10 mouse cellular contexts compared by ENCODE assay signal in the genomic region with DNA sequence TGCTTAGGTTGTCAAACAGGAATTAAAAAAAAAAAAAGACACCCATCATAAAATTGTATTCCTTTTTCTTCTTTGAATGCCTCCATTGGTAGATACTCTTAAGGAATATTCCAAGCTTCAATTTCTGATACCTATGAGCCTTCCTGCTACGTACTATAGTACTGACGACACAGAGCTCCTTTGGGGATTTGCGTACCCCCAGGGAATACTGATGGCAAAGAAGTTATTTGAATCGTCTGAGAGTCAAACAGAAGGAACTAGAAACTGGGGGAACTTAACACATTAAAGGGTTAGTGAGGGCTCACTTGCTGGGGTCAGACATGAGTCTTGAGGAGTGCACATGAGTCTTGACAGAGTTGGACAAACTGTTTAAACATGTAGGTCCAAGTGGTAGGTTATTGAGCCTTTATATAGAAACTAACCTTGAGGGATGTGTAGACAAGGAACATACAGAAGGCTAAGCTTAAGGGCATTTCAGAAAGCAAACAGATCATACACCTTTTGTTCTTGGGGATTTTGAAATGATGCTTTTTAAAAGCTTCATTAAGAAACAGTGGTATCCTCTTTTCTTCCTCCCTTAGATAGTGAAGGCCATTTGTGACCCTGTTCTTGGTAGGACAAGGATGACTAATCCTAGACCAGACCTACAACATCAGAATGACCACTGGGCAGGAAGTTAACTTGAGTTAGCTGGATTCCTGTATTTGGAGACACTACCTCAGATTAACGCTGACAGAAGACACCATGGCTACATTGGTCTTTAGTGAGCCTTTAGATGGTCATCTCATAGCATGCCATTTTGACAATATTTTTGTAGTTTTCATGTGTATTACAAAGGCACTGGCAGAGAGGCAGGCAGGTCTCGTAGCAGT. TPM values are rescaled to one million over a fixed set of nuclear protein-coding genes. Genes with fewer than 3 reads are reported as not detected.
A peak's percentile ranks its signal among the peaks of the same experiment; 100 is the strongest.
DNase-seq lines count a peak whose midpoint lies in the region; ATAC-seq and TF ChIP-seq lines count a peak whose summit lies in the region.
"Had no signal": no experiment of that assay in that cellular context is flagged by ENCODE, and none has a peak within 500 bp of the region (broad histone marks: within the 10 kb centered on the region; RNA-seq: fewer than 3 reads in every experiment).

No protein-coding gene starts in this region.

- DNase-seq in heart, adult 2 months, result no peak
- DNase-seq in heart, adult 9 months (ENCODE audit: low spot score in 2 of 2), result no peak
- DNase-seq in neural tube, embryonic 11.5 days (ENCODE audit: low spot score), result no peak
- DNase-seq in neural tube, embryonic 10.5 days (ENCODE audit: extremely low spot score, low spot score), result no peak
- DNase-seq in hindbrain, postnatal 0 days (ENCODE audit: low spot score), result peak; percentile 34
- peak; percentile 86 for DNase-seq in splenic B cell, adult 2 months (ENCODE audit: low read depth, low spot score)
- DNase-seq in layer of hippocampus, adult 9-11 months, result no peak
- DNase-seq: cerebellum, adult 11-12 months; heart, adult 11 months had no signal

- TF ChIP-seq EP300 in heart, adult 2 months (IDR thresholded peaks at IDR 0.05; ENCODE audit: insufficient read depth, low read depth, low read length), result no peak

- H3K9ac ChIP-seq in heart, adult 2 months (ENCODE audit: low read depth, low read length), result no peak overlapping the region
- H3K9ac ChIP-seq in neural tube, embryonic 11.5 days (ENCODE audit: low read length), result no peak overlapping the region
- H3K9ac ChIP-seq in hindbrain, postnatal 0 days (replicated peaks; ENCODE audit: low read length), result peak overlapping the region; percentile 44; the same call in 1 of the 2 replicates

- H3K36me3 ChIP-seq in heart, adult 2 months (ENCODE audit: control insufficient read depth, insufficient read depth, low read length), result peaks cover 36% of the 10 kb centered on the region
- peaks cover 2% of the 10 kb centered on the region; the same call in 1 of the 2 replicates for H3K36me3 ChIP-seq in neural tube, embryonic 11.5 days (ENCODE audit: control insufficient read depth, insufficient read depth, low read length)
- no peaks in the 10 kb centered on the region for H3K36me3 ChIP-seq in hindbrain, postnatal 0 days (ENCODE audit: insufficient read depth, low read length)
- peaks cover 32% of the 10 kb centered on the region for H3K36me3 ChIP-seq in splenic B cell, adult 2 months (ENCODE audit: control insufficient read depth, insufficient read depth, low read length, poor library complexity, severe bottlenecking)

- no peak for TF ChIP-seq CTCF in heart, adult 2 months (IDR thresholded peaks at IDR 0.05)
- no peak for TF ChIP-seq CTCF in hindbrain, postnatal 0 days (IDR thresholded peaks at IDR 0.05; ENCODE audit: low read depth)

- ATAC-seq in neural tube, embryonic 11.5 days (ENCODE audit: insufficient read depth, low FRiP score, low TSS enrichment), result no peak
- ATAC-seq in hindbrain, postnatal 0 days, result no peak
- no peak for ATAC-seq in activated CD4-positive, CD25-positive, alpha-beta regulatory T cell, adult 4 months

- WGBS in heart, adult 2 months, result 58% methylated on average over 6 of the region's 6 CpGs
- whole genome bisulfite sequencing in neural tube, embryonic 11.5 days, result 84% methylated on average over 6 of the region's 6 CpGs
- 54% methylated on average over 6 of the region's 6 CpGs for WGBS in hindbrain, postnatal 0 days

- TF ChIP-seq POLR2A in heart, adult 2 months (IDR thresholded peaks at IDR 0.05; ENCODE audit: insufficient read depth, low read depth, low read length), result no peak

- H3K4me1 ChIP-seq in heart, adult 2 months (ENCODE audit: control insufficient read depth, insufficient read depth, low read length), result peaks cover 8% of the 10 kb centered on the region
- H3K4me1 ChIP-seq in neural tube, embryonic 11.5 days (ENCODE audit: control insufficient read depth, insufficient read depth, low read length), result peaks cover 22% of the 10 kb centered on the region; the same call in 1 of the 2 replicates
- peaks cover 18% of the 10 kb centered on the region for H3K4me1 ChIP-seq in hindbrain, postnatal 0 days (ENCODE audit: insufficient read depth, low read length)

- no peak overlapping the region for H3K4me3 ChIP-seq in heart, adult 2 months
- H3K4me3 ChIP-seq in neural tube, embryonic 11.5 days (ENCODE audit: low read depth, low read length), result peak overlapping the region; percentile 12; the same call in 1 of the 2 replicates
- H3K4me3 ChIP-seq in hindbrain, postnatal 0 days (ENCODE audit: low read length), result peak overlapping the region; percentile 45

- no peaks in the 10 kb centered on the region for H3K9me3 ChIP-seq in neural tube, embryonic 11.5 days (ENCODE audit: control insufficient read depth, low read length)
- no peaks in the 10 kb centered on the region for H3K9me3 ChIP-seq in hindbrain, postnatal 0 days (ENCODE audit: low read length)

- peaks cover 6% of the 10 kb centered on the region; the same call in 1 of the 2 replicates for H3K79me2 ChIP-seq in heart, adult 2 months (replicated peaks; ENCODE audit: control insufficient read depth, insufficient read depth, low read length)

- intact Hi-C loops in heart, adult 2 months (cut with DNase I), result loop anchor here (5.0 kb wide), 2 partner anchors 64 to 239 kb away; no protein-coding TSS in a partner anchor

- H3K4me2 ChIP-seq in neural tube, embryonic 11.5 days (ENCODE audit: low read depth), result peak overlapping the region; percentile 55
- peak overlapping the region; percentile 83 for H3K4me2 ChIP-seq in hindbrain, postnatal 0 days (ENCODE audit: low read depth, low read length)

- H3K27ac ChIP-seq in heart, adult 2 months, result peak overlapping the region; percentile 48
- no peak overlapping the region for H3K27ac ChIP-seq in neural tube, embryonic 11.5 days (ENCODE audit: low read depth, low read length)
- H3K27ac ChIP-seq in hindbrain, postnatal 0 days, result no peak overlapping the region

- H3K27me3 ChIP-seq in heart, adult 2 months (ENCODE audit: control insufficient read depth, insufficient read depth, low read length), result no peaks in the 10 kb centered on the region
- H3K27me3 ChIP-seq in neural tube, embryonic 11.5 days (ENCODE audit: control insufficient read depth, insufficient read depth, low read length), result no peaks in the 10 kb centered on the region
- no peaks in the 10 kb centered on the region for H3K27me3 ChIP-seq in hindbrain, postnatal 0 days (ENCODE audit: insufficient read depth, low read length)
- H3K27me3 ChIP-seq in splenic B cell, adult 2 months (ENCODE audit: control insufficient read depth, insufficient read depth, low read length, poor library complexity, severe bottlenecking), result no peaks in the 10 kb centered on the region

RNA-seq across cellular contexts. Expression of gene Btg1, which starts 6.2 kb away (rescaled TPM):
- total RNA-seq in heart, adult 2 months (2021), result 10 to 100 TPM; 28.5 to 45.2 TPM
- polyA plus RNA-seq in heart, adult 2 months (2012; rRNA removed), result 10.4 and 11.7 TPM in 2 replicates
- 63.0 and 69.3 TPM in 2 replicates for polyA plus RNA-seq in neural tube, embryonic 11.5 days (2014; fragmentation: Nextera tagmentation; extraction: Ambion mirVana)
- total RNA-seq in hindbrain, postnatal 0 days (2014; rRNA removed), result 18.7 and 18.9 TPM in 2 replicates
- polyA plus RNA-seq in hindbrain, postnatal 0 days (2015; fragmentation: Nextera tagmentation; extraction: Ambion mirVana), result 28.6 and 29.7 TPM in 2 replicates
- 100 to 1,000 TPM; 187 to 198 TPM for polyA plus RNA-seq in activated CD4-positive, CD25-positive, alpha-beta regulatory T cell, adult 4 months (2017; shearing (Covaris generic))

Comparison
In these comparisons a context has a peak if more than half of its experiments do, and no peak if none do; other contexts are left out.
1. DNase-seq: peak in hindbrain, postnatal 0 days (single experiment) and splenic B cell, adult 2 months (single experiment); none in heart, adult 2 months (0 of 2), heart, adult 9 months (0 of 2), neural tube, embryonic 11.5 days (single experiment), neural tube, embryonic 10.5 days (single experiment) and layer of hippocampus, adult 9-11 months (single experiment).